Mouse (Mus musculus) limb, embryonic 12.5 days (tissue): ENCODE data around the gene Rhof. TPM values are rescaled to one million over a fixed set of nuclear protein-coding genes. Genes with fewer than 3 reads are reported as not detected.

ENCODE experiments used
- ATAC-seq: fragments of 200-750 bp; cut with Nextera tagmentation; 2 replicates; pipeline ENCODE4 v1.8.0; 2017; ENCODE audit warnings: low read depth, moderate TSS enrichment; ENCODE audit not compliant: insufficient number of reproducible peaks, insufficient read depth, low FRiP score, low TSS enrichment
- H3K27ac ChIP-seq: fragments of 300-500 bp; sonication (generic); 2 replicates; pipeline ENCODE4 v1.5.1; 2016; ENCODE audit warnings: mild to moderate bottlenecking, moderate library complexity
- H3K27me3 ChIP-seq: fragments of 300-500 bp; sonication (generic); 2 replicates; pipeline ENCODE4 v1.6.1; 2016; ENCODE audit warnings: mild to moderate bottlenecking, moderate library complexity
- H3K36me3 ChIP-seq: fragments of 300-500 bp; sonication (generic); 2 replicates; pipeline ENCODE4 v1.6.1; 2016; ENCODE audit warnings: mild to moderate bottlenecking, moderate library complexity
- H3K4me1 ChIP-seq: fragments of 300-500 bp; sonication (generic); replicated peaks from 2 replicates; pipeline ENCODE4 v1.6.1; 2016
- H3K4me2 ChIP-seq: fragments of 300-500 bp; sonication (generic); 2 replicates; pipeline ENCODE4 v1.6.1; 2016; ENCODE audit warnings: mild to moderate bottlenecking, moderate library complexity
- H3K4me3 ChIP-seq: fragments of 300-500 bp; sonication (generic); replicated peaks from 2 replicates; pipeline ENCODE4 v1.5.1; 2016; ENCODE audit warnings: mild to moderate bottlenecking
- H3K9ac ChIP-seq: fragments of 300-500 bp; sonication (generic); replicated peaks from 2 replicates; pipeline ENCODE4 v1.6.1; 2016; ENCODE audit warnings: mild to moderate bottlenecking, moderate library complexity
- H3K9me3 ChIP-seq: fragments of 300-500 bp; sonication (generic); 2 replicates; pipeline ENCODE4 v1.6.1; 2016; ENCODE audit warnings: mild to moderate bottlenecking, moderate library complexity
- WGBS: fragments of 180-500 bp; shearing (Covaris S2); methylation state at CpG from one replicate; pipeline ENCODE4 v1.1.7; 2016; 5-methylcytosine and 5-hydroxymethylcytosine counted together
- polyA plus RNA-seq: library from polyadenylated mRNA; unstranded; fragments of >200 nt; fragmentation: Nextera tagmentation; extraction: Ambion mirVana; gene quantifications from 2 replicates; pipeline ENCODE4 v1.2.1, GENCODE M21; 2016

Gene Rhof
- polyA plus RNA-seq, 1 experiment from 2014 or later: 2.9 TPM

GRCm38 (mm10) chr5:123102376-123102775, 30.1 kb downstream of the Rhof start:
- peaks cover 17% of the 10 kb centered on the region; the same call in 1 of the 2 replicates for H3K36me3 ChIP-seq
- H3K4me1 ChIP-seq: 0 out of 2 replicates have a peak, but pooled peaks cover 3% of the 10 kb centered on the region
- WGBS: 63% methylated on average over 7 of the region's 7 CpGs
- H3K9me3 ChIP-seq: no peaks in the 10 kb centered on the region
- H3K4me2 ChIP-seq: no peak overlapping the region
- no peak overlapping the region for H3K4me3 ChIP-seq
- H3K27me3 ChIP-seq: no peaks in the 10 kb centered on the region
- no peak for ATAC-seq
- H3K27ac ChIP-seq: no peak overlapping the region
- H3K9ac ChIP-seq: no peak overlapping the region; the same call in 1 of the 2 replicates

GRCm38 (mm10) chr5:123098487-123098886, 34.0 kb downstream of the Rhof start:
- Histone ChIP-seq H3K4me3 (no peak overlapping the region), H3K9me3 (no peaks in the 10 kb centered on the region), H3K27ac (no peak overlapping the region), H3K36me3 (peaks cover 17% of the 10 kb centered on the region; the same call in 1 of the 2 replicates), H3K9ac (no peak overlapping the region), H3K4me1 (peaks cover 8% of the 10 kb centered on the region; the same call in 1 of the 2 replicates), H3K4me2 (no peak overlapping the region), H3K27me3 (no peaks in the 10 kb centered on the region)
- WGBS: 83% methylated on average over 2 of the region's 2 CpGs
- ATAC-seq: no peak

- Histone ChIP-seq H3K27me3 (no peaks in the 10 kb centered on the region), H3K4me1 (peaks cover 8% of the 10 kb centered on the region; the same call in 1 of the 2 replicates), H3K4me2 (no peak overlapping the region), H3K4me3 (no peak overlapping the region), H3K9ac (no peak overlapping the region), H3K36me3 (peaks cover 17% of the 10 kb centered on the region; the same call in 1 of the 2 replicates), H3K27ac (no peak overlapping the region), H3K9me3 (no peaks in the 10 kb centered on the region)
- ATAC-seq: no peak
- 92% methylated on average over 8 of the region's 8 CpGs for WGBS
Observed at GRCm38 (mm10) chr5:123096299-123096698, 36.2 kb downstream of the Rhof start.

- no peak for ATAC-seq
- no peaks in the 10 kb centered on the region for H3K27me3 ChIP-seq
- peaks cover 6% of the 10 kb centered on the region; the same call in 1 of the 2 replicates for H3K36me3 ChIP-seq
- 0 out of 2 replicates have a peak, but pooled peaks cover 5% of the 10 kb centered on the region for H3K9me3 ChIP-seq
- 85% methylated on average over 25 of the region's 25 CpGs for WGBS
- no peak overlapping the region for H3K4me3 ChIP-seq
- no peak overlapping the region for H3K27ac ChIP-seq
- no peak overlapping the region for H3K9ac ChIP-seq
- peaks cover 8% of the 10 kb centered on the region; the same call in 1 of the 2 replicates for H3K4me1 ChIP-seq
- H3K4me2 ChIP-seq: no peak overlapping the region
Observed at GRCm38 (mm10) chr5:123094238-123094991, 38.1 kb downstream of the Rhof start.

- H3K4me3 ChIP-seq: no peak overlapping the region
- ATAC-seq: no peak
- H3K36me3 ChIP-seq: no peaks in the 10 kb centered on the region
- WGBS: 79% methylated on average over 14 of the region's 14 CpGs
- H3K27ac ChIP-seq: no peak overlapping the region
- no peaks in the 10 kb centered on the region for H3K27me3 ChIP-seq
- 0 out of 2 replicates have a peak, but pooled peaks cover 7% of the 10 kb centered on the region for H3K9me3 ChIP-seq
- no peak overlapping the region for H3K4me2 ChIP-seq
- H3K9ac ChIP-seq: no peak overlapping the region
- H3K4me1 ChIP-seq: peaks cover 8% of the 10 kb centered on the region; the same call in 1 of the 2 replicates
Observed at GRCm38 (mm10) chr5:123093077-123093633, 39.3 kb downstream of the Rhof start.

GRCm38 (mm10) chr5:123090560-123091306, 41.8 kb downstream of the Rhof start:
- H3K9me3 ChIP-seq: 0 out of 2 replicates have a peak, but pooled peaks cover 7% of the 10 kb centered on the region
- no peaks in the 10 kb centered on the region for H3K27me3 ChIP-seq
- peaks cover 8% of the 10 kb centered on the region; the same call in 1 of the 2 replicates for H3K4me1 ChIP-seq
- ATAC-seq: no peak
- no peak overlapping the region for H3K9ac ChIP-seq
- no peak overlapping the region for H3K27ac ChIP-seq
- 88% methylated on average over 10 of the region's 10 CpGs for WGBS
- H3K4me3 ChIP-seq: no peak overlapping the region
- no peaks in the 10 kb centered on the region for H3K36me3 ChIP-seq
- H3K4me2 ChIP-seq: no peak overlapping the region

GRCm38 (mm10) chr5:123088784-123089183, 43.7 kb downstream of the Rhof start:
- Histone ChIP-seq H3K36me3 (no peaks in the 10 kb centered on the region), H3K4me1 (0 out of 2 replicates have a peak, but pooled peaks cover 1% of the 10 kb centered on the region), H3K9ac (no peak overlapping the region), H3K4me3 (no peak overlapping the region), H3K9me3 (0 out of 2 replicates have a peak, but pooled peaks cover 7% of the 10 kb centered on the region), H3K27ac (no peak overlapping the region), H3K4me2 (no peak overlapping the region), H3K27me3 (no peaks in the 10 kb centered on the region)
- no peak for ATAC-seq
- 87% methylated on average over 4 of the region's 4 CpGs for WGBS

GRCm38 (mm10) chr5:123086501-123086900, 46.0 kb downstream of the Rhof start:
- Histone ChIP-seq H3K4me2 (no peak overlapping the region), H3K36me3 (no peaks in the 10 kb centered on the region), H3K9ac (no peak overlapping the region), H3K27ac (no peak overlapping the region), H3K9me3 (0 out of 2 replicates have a peak, but pooled peaks cover 7% of the 10 kb centered on the region), H3K27me3 (no peaks in the 10 kb centered on the region), H3K4me3 (no peak overlapping the region), H3K4me1 (0 out of 2 replicates have a peak, but pooled peaks cover 5% of the 10 kb centered on the region)
- no peak for ATAC-seq
- 72% methylated on average over 2 of the region's 2 CpGs for WGBS

- H3K9me3 ChIP-seq: 0 out of 2 replicates have a peak, but pooled peaks cover 9% of the 10 kb centered on the region
- 76% methylated on average over 13 of the region's 13 CpGs for WGBS
- H3K27ac ChIP-seq: no peak overlapping the region
- H3K27me3 ChIP-seq: no peaks in the 10 kb centered on the region
- H3K4me3 ChIP-seq: no peak overlapping the region
- H3K4me2 ChIP-seq: no peak overlapping the region
- ATAC-seq: no peak
- H3K9ac ChIP-seq: no peak overlapping the region
- H3K4me1 ChIP-seq: peaks cover 14% of the 10 kb centered on the region; the same call in 1 of the 2 replicates
- H3K36me3 ChIP-seq: no peaks in the 10 kb centered on the region
Observed at GRCm38 (mm10) chr5:123083340-123084050, 49.0 kb downstream of the Rhof start.

GRCm38 (mm10) chr5:123080510-123080909, 52.0 kb downstream of the Rhof start:
- 93% methylated on average over 12 of the region's 13 CpGs for WGBS
- H3K4me3 ChIP-seq: no peak overlapping the region

More at GRCm38 (mm10) chr5:123080510-123080909, 52.0 kb downstream of the Rhof start:
- H3K27ac ChIP-seq: no peak overlapping the region
- H3K27me3 ChIP-seq: no peaks in the 10 kb centered on the region
- 0 out of 2 replicates have a peak, but pooled peaks cover 9% of the 10 kb centered on the region for H3K9me3 ChIP-seq
- H3K4me2 ChIP-seq: no peak overlapping the region
- H3K4me1 ChIP-seq: peaks cover 31% of the 10 kb centered on the region
- no peak for ATAC-seq
- no peak overlapping the region for H3K9ac ChIP-seq
- H3K36me3 ChIP-seq: no peaks in the 10 kb centered on the region
